Mouse (Mus musculus) forebrain, postnatal 0 days (tissue): ENCODE measurements around the gene Bag3. TPM values are rescaled to one million over a fixed set of nuclear protein-coding genes. Genes with fewer than 3 reads are reported as not detected.

Experiments used
- ATAC-seq: fragments of 200-750 bp; cut with Nextera tagmentation; 2 replicates; pipeline ENCODE4 v1.8.0; 2017; ENCODE audit warnings: mild to moderate bottlenecking, moderate library complexity
- DNase-seq: peaks from one replicate; pipeline ENCODE4 v3.0.0-alpha.2; 2015
- H3K27ac ChIP-seq: fragments of 300-500 bp; sonication (generic); 2 replicates; pipeline ENCODE4 v1.5.1; 2014; ENCODE audit warnings: low read depth, mild to moderate bottlenecking, antibody characterized with exemption, low read length, moderate library complexity, mixed read lengths
- H3K27me3 ChIP-seq: fragments of 300-500 bp; sonication (generic); 2 replicates; pipeline ENCODE4 v1.6.1; 2014; ENCODE audit warnings: mild to moderate bottlenecking, low read length, mixed read lengths; ENCODE audit not compliant: insufficient read depth
- H3K36me3 ChIP-seq: fragments of 300-500 bp; sonication (generic); 2 replicates; pipeline ENCODE4 v1.6.1; 2014; ENCODE audit warnings: mild to moderate bottlenecking, moderate library complexity; ENCODE audit not compliant: insufficient read depth
- H3K4me1 ChIP-seq: fragments of 300-500 bp; sonication (generic); 2 replicates; pipeline ENCODE4 v1.6.1; 2014; ENCODE audit warnings: antibody characterized with exemption; ENCODE audit not compliant: insufficient read depth
- H3K4me2 ChIP-seq: fragments of 300-500 bp; sonication (generic); 2 replicates; pipeline ENCODE4 v1.6.1; 2014; ENCODE audit warnings: low read depth, mild to moderate bottlenecking, moderate library complexity
- H3K4me3 ChIP-seq: fragments of 300-500 bp; sonication (generic); 2 replicates; pipeline ENCODE4 v1.5.1; 2014; ENCODE audit warnings: low read depth, low read length, mixed read lengths
- H3K9ac ChIP-seq: fragments of 300-500 bp; sonication (generic); 2 replicates; pipeline ENCODE4 v1.6.1; 2014; ENCODE audit warnings: mild to moderate bottlenecking
- H3K9me3 ChIP-seq: fragments of 300-500 bp; sonication (generic); 2 replicates; pipeline ENCODE4 v1.6.1; 2016; ENCODE audit warnings: low read length
- CTCF ChIP-seq: sonication (generic); IDR thresholded peaks from 2 replicates; pipeline ENCODE4 v1.5.1; 2016; ENCODE audit warnings: antibody characterized with exemption, control low read depth, low read depth
- WGBS: fragments of 180-500 bp; shearing (Covaris S2); extraction: QIAGEN DNeasy Blood & Tissue Kit; methylation state at CpG from one replicate; pipeline ENCODE4 v1.1.7; 2014; 5-methylcytosine and 5-hydroxymethylcytosine counted together
- polyA plus RNA-seq: library from polyadenylated mRNA; unstranded; fragments of >200 nt; fragmentation: Nextera tagmentation; extraction: Ambion mirVana; gene quantifications from 2 replicates; pipeline ENCODE4 v1.2.1, GENCODE M21; 2015
- total RNA-seq: library from RNA; depleted of rRNA; stranded (reverse); fragments of >200 nt; gene quantifications from 2 replicates; pipeline ENCODE4 v1.2.3, GENCODE M21; 2014

Bag3 gene
- total and polyA plus RNA-seq, 2 experiments from 2014 or later, result 3.8 to 4.1 TPM

DNA sequence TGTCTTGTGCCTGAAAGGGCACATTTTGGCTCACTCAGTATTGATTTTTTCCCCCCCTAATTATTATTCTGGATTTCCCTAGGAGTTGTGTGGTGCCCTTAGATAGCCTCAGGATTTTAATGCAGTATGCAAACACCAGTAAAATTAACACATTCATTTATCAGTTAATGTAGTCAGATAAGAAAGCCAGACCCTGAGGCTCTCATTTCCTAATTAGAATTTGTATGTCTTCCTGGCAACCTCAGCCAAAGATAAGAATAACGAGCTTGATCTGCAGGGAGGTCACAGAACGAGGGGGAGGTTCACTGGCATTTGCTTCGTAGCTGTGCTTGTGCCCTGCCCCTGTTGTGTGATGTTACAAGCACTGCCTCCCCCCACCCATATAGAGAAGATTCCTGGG is 12.7 kb downstream of the Bag3 start:
- Histone ChIP-seq H3K36me3 (no peaks in the 10 kb centered on the region), H3K27me3 (no peaks in the 10 kb centered on the region), H3K27ac (no peak overlapping the region), H3K4me2 (no peak overlapping the region), H3K9ac (no peak overlapping the region), H3K4me3 (no peak overlapping the region), H3K9me3 (no peaks in the 10 kb centered on the region), H3K4me1 (peaks cover 22% of the 10 kb centered on the region)
- ATAC-seq (no peak), DNase-seq (no peak)
- WGBS, result 10% methylated on average over 3 of the region's 3 CpGs
- no peak for TF ChIP-seq CTCF

DNA sequence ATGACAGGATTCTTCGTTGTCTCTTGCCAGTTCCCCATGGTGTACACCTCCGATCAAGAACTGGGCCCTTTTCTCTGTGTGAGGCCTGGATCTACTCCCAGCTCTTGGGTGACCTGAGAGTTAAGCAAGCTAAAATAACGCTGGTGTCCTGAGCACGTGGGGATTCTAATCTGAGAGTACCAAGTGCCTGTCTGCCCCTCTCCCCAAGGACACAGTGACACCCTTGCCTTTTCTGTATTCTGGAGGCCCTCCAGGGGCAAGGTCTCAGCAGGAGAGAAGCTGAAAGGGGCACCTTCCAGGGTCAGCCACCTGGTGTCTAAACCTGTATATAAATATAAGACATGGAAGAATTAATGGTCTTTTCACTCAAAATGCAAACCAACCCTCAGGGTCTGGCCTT is 14.3 kb downstream of the Bag3 start:
- ATAC-seq (no peak), DNase-seq (no peak)
- WGBS, result 82% methylated on average over 4 of the region's 4 CpGs
- Histone ChIP-seq H3K4me1 (peaks cover 19% of the 10 kb centered on the region), H3K36me3 (no peaks in the 10 kb centered on the region), H3K27me3 (no peaks in the 10 kb centered on the region), H3K27ac (no peak overlapping the region), H3K9ac (no peak overlapping the region), H3K9me3 (no peaks in the 10 kb centered on the region), H3K4me2 (no peak overlapping the region), H3K4me3 (no peak overlapping the region)
- TF ChIP-seq CTCF, result no peak

DNA sequence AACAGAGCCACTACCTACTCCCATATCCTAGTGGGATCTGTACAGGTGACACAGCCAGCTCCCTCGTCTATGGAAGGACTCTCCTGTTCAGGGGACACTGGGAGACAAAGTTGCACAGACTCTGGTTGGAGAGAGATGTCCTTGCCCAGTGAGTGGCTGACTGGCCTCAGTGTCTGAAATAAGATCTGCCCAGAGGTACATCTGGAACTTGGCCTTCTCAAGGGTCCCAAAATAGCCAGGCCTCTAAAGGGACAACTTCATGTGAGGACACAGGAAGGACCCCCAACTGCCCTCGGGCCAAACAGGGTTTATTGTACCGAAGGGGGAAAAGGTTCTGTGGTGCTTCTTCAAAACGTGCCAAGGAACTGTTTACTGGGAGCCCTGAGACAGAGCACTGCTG is 14.8 kb downstream of the Bag3 start:
- no peak for ATAC-seq
- no peak overlapping the region for H3K4me3 ChIP-seq
- H3K4me2 ChIP-seq, result no peak overlapping the region
- no peak for TF ChIP-seq CTCF
- no peak overlapping the region for H3K27ac ChIP-seq
- peaks cover 16% of the 10 kb centered on the region for H3K4me1 ChIP-seq
- no peaks in the 10 kb centered on the region for H3K27me3 ChIP-seq
- no peaks in the 10 kb centered on the region for H3K9me3 ChIP-seq
- DNase-seq, result no peak
- 74% methylated on average over 4 of the region's 4 CpGs for WGBS
- no peaks in the 10 kb centered on the region for H3K36me3 ChIP-seq
- H3K9ac ChIP-seq, result no peak overlapping the region

DNA sequence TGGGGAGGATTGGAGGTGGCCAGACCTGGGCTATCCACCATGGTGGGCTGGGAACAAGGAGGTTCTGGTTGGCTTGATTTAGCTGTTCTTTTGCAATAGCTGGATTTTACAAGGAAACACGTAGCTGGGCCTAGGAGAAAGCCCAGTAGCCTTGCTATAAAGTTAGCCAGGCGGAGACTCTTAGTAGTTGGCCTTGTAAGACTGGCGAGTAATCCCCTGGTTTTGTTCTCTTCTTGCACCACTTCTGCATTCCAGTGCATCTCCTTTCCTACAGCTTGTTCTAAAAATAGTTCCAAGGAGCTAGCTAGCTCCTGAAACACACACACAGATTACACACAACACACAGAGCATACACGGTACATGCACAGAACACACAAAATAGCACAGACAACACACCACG is 15.4 kb downstream of the Bag3 start:
- no peaks in the 10 kb centered on the region for H3K9me3 ChIP-seq
- no peak overlapping the region for H3K9ac ChIP-seq
- H3K4me3 ChIP-seq, result no peak overlapping the region
- no peak for TF ChIP-seq CTCF
- DNase-seq, result no peak
- H3K27me3 ChIP-seq, result no peaks in the 10 kb centered on the region
- no peak overlapping the region for H3K4me2 ChIP-seq
- H3K27ac ChIP-seq, result no peak overlapping the region
- H3K36me3 ChIP-seq, result no peaks in the 10 kb centered on the region
- peaks cover 15% of the 10 kb centered on the region for H3K4me1 ChIP-seq
- no peak for ATAC-seq
- WGBS, result 71% methylated on average over 5 of the region's 5 CpGs

DNA sequence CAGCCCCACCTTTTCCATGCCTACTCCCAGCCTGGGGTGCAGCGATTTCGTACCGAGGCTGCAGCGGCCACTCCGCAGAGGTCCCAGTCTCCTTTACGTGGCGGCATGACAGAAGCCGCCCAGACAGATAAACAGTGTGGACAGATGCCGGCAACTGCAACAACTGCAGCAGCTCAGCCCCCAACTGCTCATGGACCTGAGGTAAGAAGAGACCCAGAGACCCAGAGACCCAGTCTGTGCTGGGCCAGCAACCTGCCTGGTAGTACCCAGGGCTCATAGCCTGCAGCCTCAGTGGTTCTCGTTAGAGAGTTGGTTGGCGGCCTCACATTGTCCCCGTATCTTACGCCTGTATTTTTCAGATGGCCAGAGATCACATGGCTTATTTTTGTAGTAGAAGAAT is 16.7 kb downstream of the Bag3 start:
- WGBS, result 93% methylated on average over 13 of the region's 13 CpGs
- H3K4me1 ChIP-seq, result peaks cover 11% of the 10 kb centered on the region
- H3K27me3 ChIP-seq, result no peaks in the 10 kb centered on the region
- no peak overlapping the region for H3K4me2 ChIP-seq
- H3K36me3 ChIP-seq, result no peaks in the 10 kb centered on the region
- H3K9ac ChIP-seq, result no peak overlapping the region
- ATAC-seq (no peak), DNase-seq (no peak)
- no peak for TF ChIP-seq CTCF
- no peak overlapping the region for H3K27ac ChIP-seq
- H3K9me3 ChIP-seq, result no peaks in the 10 kb centered on the region
- H3K4me3 ChIP-seq, result no peak overlapping the region

DNA sequence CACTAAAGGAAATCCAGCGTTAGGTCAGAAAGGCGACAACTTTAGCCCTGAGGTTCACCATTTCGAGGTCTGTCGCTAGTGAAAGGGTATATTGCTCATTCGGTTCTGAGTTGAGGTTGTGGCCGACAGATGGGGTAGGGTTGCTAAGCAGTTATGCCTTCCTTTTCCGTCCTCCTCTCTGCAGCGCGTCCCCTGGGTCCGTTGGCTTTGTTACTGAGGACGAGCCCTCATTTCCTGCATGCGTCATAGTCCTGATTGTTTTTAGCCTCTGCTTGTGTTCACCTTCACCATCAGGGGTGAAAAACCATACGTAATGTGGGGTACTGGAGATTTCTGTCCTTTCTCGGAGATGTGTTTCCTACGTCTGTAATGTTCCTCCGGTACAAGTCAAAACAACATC is 17.3 kb downstream of the Bag3 start:
- no peak overlapping the region for H3K4me3 ChIP-seq
- peaks cover 5% of the 10 kb centered on the region; the same call in 1 of the 2 replicates for H3K4me1 ChIP-seq
- DNase-seq (no peak), ATAC-seq (no peak)
- H3K9me3 ChIP-seq, result no peaks in the 10 kb centered on the region
- H3K36me3 ChIP-seq, result no peaks in the 10 kb centered on the region
- TF ChIP-seq CTCF, result no peak
- no peaks in the 10 kb centered on the region for H3K27me3 ChIP-seq
- H3K27ac ChIP-seq, result no peak overlapping the region
- no peak overlapping the region for H3K4me2 ChIP-seq
- no peak overlapping the region for H3K9ac ChIP-seq
- WGBS, result 91% methylated on average over 16 of the region's 16 CpGs

DNA sequence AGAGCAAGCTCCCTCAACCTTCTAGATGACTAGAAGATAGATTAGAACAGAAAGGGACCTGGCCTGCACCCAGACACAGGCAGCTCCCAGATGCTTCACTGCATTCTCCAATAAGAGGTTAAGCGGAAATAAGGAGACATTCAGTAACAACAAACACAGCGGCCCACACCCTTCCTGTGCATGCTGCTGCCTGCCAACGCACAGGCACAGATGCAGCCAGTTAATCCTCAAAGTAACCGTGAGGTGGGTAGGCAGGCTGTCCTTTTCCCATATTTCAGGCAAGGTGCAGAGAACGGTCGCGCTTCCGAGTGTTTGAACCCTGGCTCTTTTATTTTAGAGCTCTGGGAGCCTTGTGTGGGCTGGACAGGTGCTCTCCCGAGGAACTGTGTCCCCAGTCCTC is 17.8 kb downstream of the Bag3 start:
- no peaks in the 10 kb centered on the region for H3K27me3 ChIP-seq
- WGBS, result 70% methylated on average over 9 of the region's 9 CpGs
- no peak overlapping the region for H3K4me2 ChIP-seq
- no peak for TF ChIP-seq CTCF
- no peak overlapping the region for H3K9ac ChIP-seq
- no peak for DNase-seq
- ATAC-seq, result no peak
- no peaks in the 10 kb centered on the region for H3K36me3 ChIP-seq
- no peak overlapping the region for H3K4me3 ChIP-seq
- peaks cover under 1% of the 10 kb centered on the region; the same call in 1 of the 2 replicates for H3K4me1 ChIP-seq
- no peak overlapping the region for H3K27ac ChIP-seq
- H3K9me3 ChIP-seq, result no peaks in the 10 kb centered on the region

DNA sequence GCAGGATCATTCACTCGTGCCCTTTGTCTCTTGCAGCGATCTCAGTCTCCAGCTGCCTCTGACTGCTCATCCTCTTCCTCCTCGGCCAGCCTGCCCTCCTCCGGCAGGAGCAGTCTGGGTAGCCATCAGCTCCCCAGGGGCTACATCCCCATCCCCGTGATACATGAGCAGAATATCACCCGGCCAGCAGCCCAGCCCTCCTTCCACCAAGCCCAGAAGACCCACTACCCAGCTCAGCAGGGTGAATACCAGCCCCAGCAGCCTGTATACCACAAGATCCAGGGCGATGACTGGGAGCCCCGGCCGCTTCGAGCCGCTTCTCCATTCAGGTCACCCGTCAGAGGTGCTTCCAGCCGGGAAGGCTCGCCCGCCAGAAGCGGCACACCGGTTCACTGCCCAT is 18.4 kb downstream of the Bag3 start:
- Histone ChIP-seq H3K27me3 (no peaks in the 10 kb centered on the region), H3K4me1 (no peaks in the 10 kb centered on the region), H3K4me2 (no peak overlapping the region), H3K9ac (no peak overlapping the region), H3K27ac (no peak overlapping the region), H3K9me3 (no peaks in the 10 kb centered on the region), H3K36me3 (no peaks in the 10 kb centered on the region), H3K4me3 (no peak overlapping the region)
- WGBS, result 86% methylated on average over 17 of the region's 17 CpGs
- TF ChIP-seq CTCF, result no peak
- DNase-seq (no peak), ATAC-seq (no peak)
